Mouse (Mus musculus): ENCODE measurements at regions not wholly inside any gene's neighbourhood (a gene's known extent, or its start where the extent isn't known, plus 50 kb on each side); places are given as distances from the start of the nearest gene placed in this dataset.

- TF ChIP-seq POLR2A (IDR thresholded peaks at IDR 0.05; ENCODE audit: borderline replicate concordance, control insufficient read depth, low read depth, low read length) (no peak), CTCF (IDR thresholded peaks at IDR 0.05; ENCODE audit: control insufficient read depth, insufficient read depth, low read length) (no peak)
Measured at GRCm38 (mm10) chr13:53979226-53979625, 76.3 kb downstream of the Drd1 start.
